Mouse (Mus musculus) monocyte, adult 5-6 weeks (primary cell): ENCODE results near the gene Gm10153. TPM values are rescaled to one million over a fixed set of nuclear protein-coding genes. Genes with fewer than 3 reads are reported as not detected.
"Not testable (repeated sequence)": the region's sequence is repeated elsewhere in the genome, so short reads cannot be mapped to it uniquely, and the experiment has no call there.

ENCODE experiments used
- ATAC-seq: fragments of 153-309, 156-312 bp; replicated peaks from 2 replicates; pipeline ENCODE4 v1.8.0; 2017; ENCODE audit warnings: mild to moderate bottlenecking; ENCODE audit not compliant: low TSS enrichment, insufficient number of reproducible peaks, severe bottlenecking, poor library complexity, low FRiP score
- total RNA-seq: library from RNA; stranded (forward); fragments of 200-1000, 200-491, 200-594 nt; gene quantifications from 3 replicates; pipeline ENCODE4 v1.2.3, GENCODE M21; 2017

Gene Gm10153
- total RNA-seq, 1 experiment from 2014 or later: not detected

GRCm38 (mm10) chr7:142146033-142146432 lies 44.2 kb downstream of the Gm10153 start:
- ATAC-seq: no peak

DNA sequence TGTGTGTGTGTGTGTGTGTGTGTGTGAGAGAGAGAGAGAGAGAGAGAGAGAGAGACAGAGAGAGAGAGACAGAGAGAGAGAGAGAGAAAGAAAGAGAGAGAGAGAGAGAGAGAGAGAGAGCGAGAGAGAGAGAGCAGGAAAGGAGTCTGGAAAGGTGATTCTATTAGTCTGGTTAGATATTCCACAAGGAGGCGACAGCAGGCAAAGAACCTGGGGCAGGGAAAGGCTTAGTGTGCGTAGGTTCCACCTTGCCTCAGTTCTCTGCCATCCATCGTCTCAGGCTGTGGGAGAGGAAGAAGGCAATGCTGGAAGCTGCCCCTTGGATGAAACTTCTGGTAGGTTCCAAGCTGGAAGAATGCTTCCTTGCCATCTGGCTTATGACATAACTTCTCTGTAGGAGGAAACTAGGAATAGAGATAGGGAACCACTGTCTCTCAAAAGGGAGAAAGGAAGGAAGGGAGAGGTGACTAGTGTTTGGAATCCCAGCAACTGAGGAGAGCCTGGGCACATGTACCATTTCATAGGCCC lies 44.7 kb downstream of the Gm10153 start:
- no peak for ATAC-seq

DNA sequence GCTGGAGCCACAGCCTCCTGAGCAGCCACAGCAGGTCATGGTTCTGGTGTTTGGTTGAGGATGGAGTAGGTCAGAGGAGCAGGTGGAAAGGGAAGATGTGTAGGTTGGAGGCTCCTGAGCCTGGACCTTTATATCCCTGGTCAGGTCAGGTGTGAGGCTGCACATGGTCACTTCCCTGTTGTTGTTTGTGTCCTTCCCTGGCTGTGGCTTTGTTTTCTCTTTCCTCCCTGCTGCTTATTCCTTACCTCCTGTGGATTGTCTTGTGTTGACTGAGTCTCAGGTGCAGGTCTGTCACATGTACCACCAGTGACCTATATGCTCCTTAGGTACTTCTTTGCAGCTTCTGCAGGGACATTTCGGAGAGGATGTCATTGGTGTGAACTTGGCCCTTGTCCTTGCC lies 45.7 kb downstream of the Gm10153 start, which contains the start of gene Gm45337:
Gene Gm45337, minus strand, starts transcription at position 101 of the 400 bp plus-strand sequence.
- no peak for ATAC-seq

- ATAC-seq: not testable (repeated sequence)
Measured at GRCm38 (mm10) chr7:142143506-142144010, 46.6 kb downstream of the Gm10153 start.

DNA sequence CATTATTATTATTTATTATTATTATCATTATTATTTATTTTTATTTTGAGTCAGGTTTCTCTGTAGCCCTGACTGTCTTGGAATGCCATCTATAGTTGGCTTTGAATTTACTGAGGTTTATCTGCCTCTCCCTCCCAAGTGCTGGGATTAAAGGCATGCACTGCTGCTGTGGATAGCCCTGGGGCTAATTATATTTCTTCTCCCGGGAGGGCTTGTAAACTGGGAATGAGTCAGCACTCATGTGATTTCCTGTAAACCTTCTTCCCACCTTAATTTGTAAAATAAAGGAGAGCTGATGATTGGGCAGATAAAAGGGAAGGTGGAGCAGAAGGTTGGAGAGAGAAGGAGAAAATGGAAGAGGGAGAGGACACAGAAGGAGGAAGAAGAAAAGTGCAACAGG lies 49.5 kb downstream of the Gm10153 start:
- ATAC-seq: no peak

Other genes with a start within 250 kb of the Gm10153 start
- 0.53 TPM in 1 of 3 replicates, not detected in the others for gene Brsk2, start 240.6 kb downstream of the Gm10153 start, total RNA-seq
- gene Mob2, start 129.3 kb downstream of the Gm10153 start, total RNA-seq: 38.5 to 50.0 TPM (median 45.2 TPM) in 3 replicates
- 0.29 to 1.4 TPM in 2 of 3 replicates, not detected in the other for gene Dusp8, start 94.5 kb downstream of the Gm10153 start, total RNA-seq
- gene Gm45618, start 69.7 kb downstream of the Gm10153 start, total RNA-seq: not detected in 3 replicates
- not detected in 3 replicates for gene Gm39115, start 54.4 kb downstream of the Gm10153 start, total RNA-seq
- gene Gm45337, start 45.8 kb downstream of the Gm10153 start, total RNA-seq: not detected in 3 replicates
- not detected in 3 replicates for gene Gm29735, start 33.3 kb downstream of the Gm10153 start, total RNA-seq
- not detected in 3 replicates for gene Gm4553, start 24.6 kb downstream of the Gm10153 start, total RNA-seq
- not detected in 3 replicates for gene Krtap5-2, start 14.4 kb downstream of the Gm10153 start, total RNA-seq
- gene Krtap5-3, start 11.0 kb upstream of the Gm10153 start, total RNA-seq: not detected in 3 replicates
- not detected in 3 replicates for gene Gm7579, start 21.5 kb upstream of the Gm10153 start, total RNA-seq
- not detected in 3 replicates for gene Krtap5-5, start 39.6 kb upstream of the Gm10153 start, total RNA-seq
- not detected in 3 replicates for gene Gm40460, start 50.7 kb upstream of the Gm10153 start, total RNA-seq
- gene Gm2431, start 68.0 kb upstream of the Gm10153 start, total RNA-seq: not detected in 3 replicates
- not detected in 3 replicates for gene Gm4559, start 84.0 kb upstream of the Gm10153 start, total RNA-seq
- gene Krtap5-1, start 106.7 kb upstream of the Gm10153 start, total RNA-seq: not detected in 3 replicates
- not detected in 3 replicates for gene Krtap5-4, start 113.2 kb upstream of the Gm10153 start, total RNA-seq
- gene Ifitm10, start 183.4 kb upstream of the Gm10153 start, total RNA-seq: 10.2 to 46.5 TPM (median 13.9 TPM) in 3 replicates
- 242 to 452 TPM (median 290 TPM) in 3 replicates for gene Gm49369, start 192.3 kb upstream of the Gm10153 start, total RNA-seq
- gene Ctsd, start 197.6 kb upstream of the Gm10153 start, total RNA-seq: 304 to 518 TPM (median 326 TPM) in 3 replicates
- gene Syt8, start 244.5 kb upstream of the Gm10153 start, total RNA-seq: not detected in 3 replicates